Mouse (Mus musculus): ENCODE data around the gene Fbrsl1. TPM values are rescaled to one million over a fixed set of nuclear protein-coding genes. Genes with fewer than 3 reads are reported as not detected.
A peak's percentile ranks its signal among the peaks of the same experiment; 100 is the strongest.

Gene Fbrsl1
- polyA plus RNA-seq, 1 experiment from 2014 or later = 9.8 TPM

- Histone ChIP-seq H3K4me2 (no peak overlapping the region), H3K27ac (no peak overlapping the region), H3K4me3 (no peak overlapping the region), H3K4me1 (no peaks in the 10 kb centered on the region), H3K27me3 (replicated peaks) (peaks cover 29% of the 10 kb centered on the region), H3K9me3 (replicated peaks) (no peaks in the 10 kb centered on the region), H3K36me3 (no peaks in the 10 kb centered on the region), H3K9ac (no peak overlapping the region)
- ATAC-seq = no peak
- 40% methylated on average over 1 of the region's 1 CpGs for WGBS (ENCODE audit: insufficient replicate concordance)
Measured at GRCm38 (mm10) chr5:110472834-110473233, 24.5 kb upstream of the Fbrsl1 start.

- Histone ChIP-seq H3K36me3 (no peaks in the 10 kb centered on the region), H3K4me2 (no peak overlapping the region), H3K4me1 (no peaks in the 10 kb centered on the region), H3K4me3 (no peak overlapping the region), H3K9me3 (replicated peaks) (no peaks in the 10 kb centered on the region), H3K27me3 (replicated peaks) (peaks cover 29% of the 10 kb centered on the region), H3K9ac (no peak overlapping the region), H3K27ac (no peak overlapping the region)
- no peak for ATAC-seq
- 49% methylated on average over 5 of the region's 5 CpGs for WGBS (ENCODE audit: insufficient replicate concordance)
Measured at GRCm38 (mm10) chr5:110471981-110472476, 23.7 kb upstream of the Fbrsl1 start.

GRCm38 (mm10) chr5:110471285-110471684, 23.0 kb upstream of the Fbrsl1 start:
- Histone ChIP-seq H3K9ac (no peak overlapping the region), H3K4me1 (0 out of 2 replicates have a peak, but pooled peaks cover 1% of the 10 kb centered on the region), H3K4me2 (no peak overlapping the region), H3K27ac (no peak overlapping the region), H3K36me3 (no peaks in the 10 kb centered on the region), H3K9me3 (replicated peaks) (no peaks in the 10 kb centered on the region), H3K4me3 (no peak overlapping the region), H3K27me3 (replicated peaks) (peaks cover 29% of the 10 kb centered on the region)
- 40% methylated on average over 4 of the region's 4 CpGs for WGBS (ENCODE audit: insufficient replicate concordance)
- ATAC-seq = no peak

- no peak for ATAC-seq
- Histone ChIP-seq H3K27me3 (replicated peaks) (peaks cover 26% of the 10 kb centered on the region), H3K4me3 (no peak overlapping the region), H3K36me3 (no peaks in the 10 kb centered on the region), H3K9me3 (replicated peaks) (no peaks in the 10 kb centered on the region), H3K27ac (no peak overlapping the region), H3K4me2 (no peak overlapping the region), H3K9ac (no peak overlapping the region), H3K4me1 (0 out of 2 replicates have a peak, but pooled peaks cover 4% of the 10 kb centered on the region)
- WGBS (ENCODE audit: insufficient replicate concordance) = 69% methylated on average over 8 of the region's 8 CpGs
Measured at GRCm38 (mm10) chr5:110469227-110469925, 21.1 kb upstream of the Fbrsl1 start.

GRCm38 (mm10) chr5:110468296-110468695, 20.0 kb upstream of the Fbrsl1 start:
- Histone ChIP-seq H3K9me3 (replicated peaks) (no peaks in the 10 kb centered on the region), H3K9ac (no peak overlapping the region), H3K4me3 (no peak overlapping the region), H3K27me3 (replicated peaks) (peaks cover 17% of the 10 kb centered on the region), H3K36me3 (no peaks in the 10 kb centered on the region), H3K4me1 (0 out of 2 replicates have a peak, but pooled peaks cover 4% of the 10 kb centered on the region), H3K4me2 (no peak overlapping the region), H3K27ac (no peak overlapping the region)
- ATAC-seq = no peak
- 86% methylated on average over 4 of the region's 4 CpGs for WGBS (ENCODE audit: insufficient replicate concordance)

- 69% methylated on average over 6 of the region's 6 CpGs for WGBS (ENCODE audit: insufficient replicate concordance)
- no peaks in the 10 kb centered on the region for H3K36me3 ChIP-seq
- H3K27me3 ChIP-seq (replicated peaks) = peaks cover 12% of the 10 kb centered on the region
- 0 out of 2 replicates have a peak, but pooled peaks cover 4% of the 10 kb centered on the region for H3K4me1 ChIP-seq
- no peak overlapping the region for H3K9ac ChIP-seq
- ATAC-seq = no peak
- H3K9me3 ChIP-seq (replicated peaks) = no peaks in the 10 kb centered on the region
- H3K4me3 ChIP-seq = no peak overlapping the region
- no peak overlapping the region for H3K4me2 ChIP-seq
- no peak overlapping the region for H3K27ac ChIP-seq
Measured at GRCm38 (mm10) chr5:110467725-110468124, 19.4 kb upstream of the Fbrsl1 start.

GRCm38 (mm10) chr5:110466531-110467424, 18.5 kb upstream of the Fbrsl1 start:
- Histone ChIP-seq H3K4me2 (no peak overlapping the region), H3K36me3 (no peaks in the 10 kb centered on the region), H3K4me1 (0 out of 2 replicates have a peak, but pooled peaks cover 4% of the 10 kb centered on the region), H3K4me3 (no peak overlapping the region), H3K9ac (no peak overlapping the region), H3K9me3 (replicated peaks) (no peaks in the 10 kb centered on the region), H3K27ac (no peak overlapping the region), H3K27me3 (replicated peaks) (peaks cover 11% of the 10 kb centered on the region; the same call in 1 of the 2 replicates)
- WGBS (ENCODE audit: insufficient replicate concordance) = 65% methylated on average over 11 of the region's 11 CpGs
- no peak for ATAC-seq

GRCm38 (mm10) chr5:110462646-110463045, 14.3 kb upstream of the Fbrsl1 start:
- ATAC-seq = no peak
- H3K4me1 ChIP-seq = 0 out of 2 replicates have a peak, but pooled peaks cover 4% of the 10 kb centered on the region
- H3K36me3 ChIP-seq = no peaks in the 10 kb centered on the region
- H3K4me2 ChIP-seq = no peak overlapping the region
- H3K27ac ChIP-seq = no peak overlapping the region
- no peaks in the 10 kb centered on the region for H3K9me3 ChIP-seq (replicated peaks)
- H3K27me3 ChIP-seq (replicated peaks) = peaks cover 14% of the 10 kb centered on the region
- H3K4me3 ChIP-seq = no peak overlapping the region
- H3K9ac ChIP-seq = no peak overlapping the region
- 77% methylated on average over 2 of the region's 2 CpGs for WGBS (ENCODE audit: insufficient replicate concordance)

- no peaks in the 10 kb centered on the region for H3K36me3 ChIP-seq
- no peaks in the 10 kb centered on the region for H3K9me3 ChIP-seq (replicated peaks)
- peaks cover 10% of the 10 kb centered on the region for H3K27me3 ChIP-seq (replicated peaks)
- H3K4me2 ChIP-seq = no peak overlapping the region
- H3K27ac ChIP-seq = no peak overlapping the region
- H3K4me1 ChIP-seq = no peaks in the 10 kb centered on the region
- H3K4me3 ChIP-seq = no peak overlapping the region
- 39% methylated on average over 3 of the region's 3 CpGs for WGBS (ENCODE audit: insufficient replicate concordance)
- no peak for ATAC-seq
- H3K9ac ChIP-seq = no peak overlapping the region
Measured at GRCm38 (mm10) chr5:110458936-110459335, 10.6 kb upstream of the Fbrsl1 start.

- H3K9me3 ChIP-seq (replicated peaks) = no peaks in the 10 kb centered on the region
- ATAC-seq = peak; percentile 30; the same call in 1 of the 2 replicates
- H3K4me3 ChIP-seq = no peak overlapping the region
Measured at GRCm38 (mm10) chr5:110455272-110455671, 7.0 kb upstream of the Fbrsl1 start.

GRCm38 (mm10) chr5:110449294-110449693, 991 bp upstream of the Fbrsl1 start:
- H3K4me3 ChIP-seq = peak overlapping the region; percentile 89
- H3K27ac ChIP-seq = peak overlapping the region; percentile 86
- peak overlapping the region; percentile 44 for H3K9ac ChIP-seq
- peak overlapping the region; percentile 78 for H3K4me2 ChIP-seq
- WGBS (ENCODE audit: insufficient replicate concordance) = 40% methylated on average over 6 of the region's 6 CpGs
- no peak for ATAC-seq
- H3K4me1 ChIP-seq = peaks cover 40% of the 10 kb centered on the region
- H3K36me3 ChIP-seq = no peaks in the 10 kb centered on the region
- no peaks in the 10 kb centered on the region for H3K9me3 ChIP-seq (replicated peaks)
- peaks cover 27% of the 10 kb centered on the region for H3K27me3 ChIP-seq (replicated peaks)

More at GRCm38 (mm10) chr5:110455272-110455671, 7.0 kb upstream of the Fbrsl1 start:
- Histone ChIP-seq H3K27me3 (replicated peaks) (peaks cover 35% of the 10 kb centered on the region), H3K4me1 (no peaks in the 10 kb centered on the region), H3K27ac (no peak overlapping the region), H3K36me3 (no peaks in the 10 kb centered on the region), H3K9ac (no peak overlapping the region), H3K4me2 (no peak overlapping the region)

Measured in liver, embryonic 12.5 days (tissue).